Mouse (Mus musculus) left cerebral cortex, adult 11 months (tissue): ENCODE results near the gene Vps4b.
"Not testable (repeated sequence)": the region's sequence is repeated elsewhere in the genome, so short reads cannot be mapped to it uniquely, and the experiment has no call there.

ENCODE experiments used
- DNase-seq: peaks from one replicate; pipeline ENCODE4 v3.0.0; 2022; ENCODE audit warnings: low spot score

Gene Vps4b

DNA sequence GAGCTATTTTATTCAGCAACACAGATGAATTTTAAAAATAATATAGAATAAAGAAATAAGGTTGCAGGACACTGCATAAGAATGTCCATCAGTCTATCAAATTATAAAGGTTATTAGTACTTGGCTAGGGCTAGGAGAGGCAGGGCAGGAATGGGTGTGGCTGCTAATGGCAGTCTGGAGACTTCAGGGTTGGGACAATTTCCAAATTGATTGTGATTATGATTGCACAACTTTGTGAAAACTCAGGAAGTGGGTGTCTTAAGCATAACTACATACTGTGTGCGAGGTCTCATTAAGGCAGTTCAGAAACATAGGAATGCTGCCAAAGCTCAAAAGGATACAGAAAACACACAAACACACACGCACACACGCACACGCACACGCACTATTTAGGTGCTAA is 44.5 kb downstream of the Vps4b start:
- DNase-seq = no peak

DNA sequence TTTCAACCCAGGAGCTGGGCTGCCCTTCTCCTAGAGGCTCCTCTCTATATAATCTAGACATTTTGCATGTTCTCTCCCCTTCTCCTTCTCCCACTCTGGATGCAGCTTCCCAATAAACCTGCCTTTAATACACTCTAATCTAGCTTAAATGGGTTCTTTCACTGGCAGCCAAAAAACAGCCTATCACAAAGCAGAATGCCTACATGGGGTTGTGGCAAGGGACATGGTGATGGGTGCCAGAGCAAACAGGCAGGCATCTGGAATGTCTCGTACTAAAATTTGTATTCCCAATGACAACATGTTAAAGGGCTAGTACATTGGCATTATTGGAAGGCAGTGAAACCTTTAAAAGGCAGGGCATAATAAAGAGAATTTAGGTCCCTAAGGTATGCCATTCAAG is 45.9 kb downstream of the Vps4b start:
- DNase-seq = no peak

DNA sequence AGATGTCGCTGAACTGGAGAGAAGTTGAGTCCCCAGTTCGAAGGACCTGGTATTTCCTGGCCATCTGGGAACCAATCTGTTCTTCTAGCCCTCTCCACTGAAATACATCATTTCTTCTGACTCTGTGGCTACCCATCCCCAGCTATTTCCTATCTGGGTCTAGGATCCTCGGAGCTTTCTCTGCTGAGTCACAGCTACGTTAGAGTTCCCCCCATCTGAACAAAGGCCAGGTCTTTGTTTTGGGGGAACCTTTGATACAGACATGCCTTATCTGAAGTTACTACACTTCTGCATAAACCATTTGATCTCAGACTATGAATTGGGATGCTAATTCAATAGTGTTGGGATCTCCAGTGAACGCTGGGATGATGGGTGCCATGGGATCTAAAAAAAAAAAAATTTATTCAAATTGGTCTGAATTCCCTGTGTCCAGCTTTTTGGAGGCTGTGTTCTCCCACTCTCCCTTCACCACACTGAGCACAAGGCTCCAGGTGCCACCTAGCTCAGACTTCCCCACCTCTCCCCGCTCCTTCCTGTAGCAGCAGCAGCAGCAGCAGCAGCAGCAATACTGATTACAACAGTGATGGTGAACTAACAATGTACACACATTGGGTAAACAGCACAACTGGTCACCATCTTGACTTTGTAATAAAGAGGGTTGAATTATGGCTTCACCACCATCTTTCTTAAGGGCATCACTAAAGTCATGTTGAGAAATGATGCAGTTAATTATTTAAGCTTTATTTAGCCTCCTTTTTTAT is 47.8 kb downstream of the Vps4b start:
- no peak for DNase-seq

DNA sequence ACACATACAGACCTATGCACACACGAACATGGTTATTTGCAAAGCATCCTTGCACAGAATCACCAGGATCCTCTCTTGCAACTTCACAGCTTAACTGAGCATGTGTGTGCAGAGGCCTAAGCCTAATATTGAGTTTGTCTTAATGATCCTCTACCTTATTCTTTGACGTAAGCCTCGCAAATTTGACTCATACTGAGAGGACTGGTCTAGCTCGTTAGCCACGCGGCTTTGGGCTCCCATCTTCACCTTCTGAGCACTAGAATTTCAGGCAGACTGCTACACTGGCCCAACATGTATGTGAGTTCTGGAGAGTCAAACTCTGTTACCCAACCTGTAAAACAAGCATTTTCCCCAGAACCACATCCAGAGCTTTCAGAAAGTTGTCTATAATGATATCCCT is 53.5 kb downstream of the Vps4b start:
- DNase-seq = no peak

DNA sequence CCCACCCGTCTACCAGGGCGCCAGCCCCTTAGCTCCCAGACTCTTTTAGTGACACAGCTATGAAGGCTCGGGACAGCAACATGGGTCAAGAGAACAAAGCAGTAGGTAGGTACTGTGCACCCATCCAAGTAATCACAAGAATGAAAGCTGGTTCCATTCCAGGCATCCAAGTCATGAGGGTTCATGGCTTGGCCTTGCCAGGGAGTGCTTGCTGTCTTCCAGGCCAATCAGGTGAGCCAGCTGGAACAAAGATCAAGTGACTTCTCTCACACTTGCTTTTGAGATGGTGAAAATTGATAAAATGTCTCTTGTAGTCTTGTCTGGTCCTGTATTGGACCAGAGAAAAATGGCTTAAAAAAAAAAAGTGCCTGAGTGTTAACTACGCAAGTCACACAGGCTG is 55.8 kb downstream of the Vps4b start:
- DNase-seq = no peak

DNA sequence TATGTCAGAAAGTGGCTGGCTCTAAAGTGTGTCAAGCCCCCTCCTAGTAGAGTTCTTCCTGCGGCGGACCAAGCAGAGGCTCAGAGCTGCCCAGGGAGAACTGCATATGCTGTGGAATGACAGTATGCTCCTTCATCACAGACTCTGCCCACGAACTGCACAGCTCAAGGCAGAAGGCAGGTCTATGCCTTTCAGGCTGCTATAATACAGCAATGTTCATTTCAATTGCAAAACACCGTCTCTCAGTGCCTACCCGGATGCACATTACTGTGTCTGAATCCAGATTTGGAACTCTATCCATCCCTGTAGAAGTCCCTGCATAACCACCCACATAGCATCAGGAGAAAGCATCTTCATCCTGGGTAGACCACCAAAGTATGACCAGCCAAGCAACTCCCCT is 56.7 kb downstream of the Vps4b start:
- no peak for DNase-seq

DNA sequence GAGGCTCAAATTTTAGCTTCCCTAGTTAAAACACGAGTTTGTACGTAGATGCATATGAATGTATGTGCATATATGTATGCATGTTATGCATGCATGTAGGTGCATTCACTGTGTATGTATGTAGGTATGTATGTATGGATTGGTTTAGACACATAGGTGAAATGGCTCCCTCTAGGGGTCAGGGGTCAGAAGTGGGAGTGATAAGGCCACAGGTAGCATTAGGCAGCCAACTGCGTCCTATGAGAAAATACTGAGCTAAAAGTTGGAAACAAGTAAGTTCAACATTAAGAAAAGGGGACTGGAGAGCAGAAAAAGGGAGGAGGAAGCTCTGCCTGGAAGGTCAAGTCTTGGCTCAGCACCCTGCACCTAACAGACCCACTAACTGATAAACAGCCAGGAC is 58.4 kb downstream of the Vps4b start:
- DNase-seq = no peak

DNA sequence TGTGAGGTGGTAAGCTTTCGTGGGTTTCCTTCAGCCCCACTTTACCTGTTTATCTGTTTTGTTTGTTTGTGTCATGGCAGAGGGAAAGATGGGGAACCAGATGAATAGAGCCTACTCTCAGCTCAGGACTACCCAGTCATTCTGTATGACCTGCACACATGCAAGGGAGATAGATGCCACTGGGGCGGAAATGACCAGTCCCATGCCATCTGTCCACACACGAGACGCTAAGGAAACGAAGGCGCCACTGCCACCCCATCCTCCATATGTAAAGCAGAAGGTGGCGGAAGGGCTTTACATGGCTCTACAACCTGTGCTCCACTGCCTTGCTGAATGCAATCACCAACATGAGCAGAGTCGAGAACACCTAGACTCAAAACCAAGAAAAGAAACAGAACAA is 60.3 kb downstream of the Vps4b start:
- DNase-seq = no peak

DNA sequence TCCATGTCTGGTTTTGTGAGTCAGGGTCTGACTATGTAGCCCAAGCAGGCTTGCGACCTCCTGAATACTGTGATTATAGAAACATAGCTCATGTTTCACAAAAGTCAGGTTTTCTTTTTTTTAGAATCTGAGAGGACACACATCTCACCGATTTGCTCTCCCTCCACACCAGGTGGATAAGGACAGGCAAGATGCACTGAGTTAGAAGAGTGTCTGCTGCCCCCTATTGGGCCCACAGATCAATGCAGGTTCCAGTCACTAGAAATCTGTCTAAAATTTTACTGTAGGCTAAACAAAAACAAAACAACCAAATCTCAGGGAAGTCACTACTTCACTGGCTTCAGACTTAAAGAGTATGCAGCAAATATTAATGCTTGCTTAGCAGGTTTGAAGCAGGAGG is 60.9 kb downstream of the Vps4b start:
- DNase-seq = no peak

DNA sequence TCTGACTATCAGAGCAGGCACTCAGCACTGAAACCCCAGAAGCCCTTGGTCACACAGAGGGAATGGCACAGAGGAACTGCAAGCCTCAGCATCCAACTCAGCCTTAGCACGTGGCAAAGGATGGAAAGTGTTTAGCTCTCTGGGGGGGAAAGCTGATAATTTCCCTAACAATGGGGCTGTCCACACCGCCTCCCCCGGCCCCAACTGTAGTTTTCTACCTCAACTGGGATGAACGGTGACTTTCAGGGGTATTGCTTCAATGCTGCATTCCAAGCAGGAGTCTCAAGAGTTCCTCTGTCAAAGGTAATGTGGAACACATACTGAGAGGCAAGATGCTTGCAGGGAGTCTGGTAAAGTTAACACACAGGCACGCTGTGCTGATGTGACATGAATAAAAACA is 74.5 kb downstream of the Vps4b start:
- DNase-seq = no peak

DNA sequence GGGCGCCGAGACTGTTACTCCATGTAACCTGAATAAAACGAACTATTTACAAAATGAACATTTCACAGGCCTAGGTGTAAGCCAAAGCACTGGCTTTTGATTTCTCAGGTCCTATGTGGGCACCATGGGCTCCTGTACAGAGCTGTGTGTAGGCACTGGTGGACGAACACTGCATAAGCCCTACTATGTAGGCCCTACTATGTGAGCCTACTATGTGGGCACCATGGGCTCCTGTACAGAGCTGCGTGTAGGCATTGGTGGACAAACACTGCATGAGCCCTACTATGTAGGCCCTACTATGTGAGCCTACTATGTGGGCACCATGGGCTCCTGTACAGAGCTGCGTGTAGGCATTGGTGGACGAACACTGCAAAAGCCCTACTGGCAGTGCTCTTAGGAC is 78.8 kb downstream of the Vps4b start:
- DNase-seq = not testable (repeated sequence)

DNA sequence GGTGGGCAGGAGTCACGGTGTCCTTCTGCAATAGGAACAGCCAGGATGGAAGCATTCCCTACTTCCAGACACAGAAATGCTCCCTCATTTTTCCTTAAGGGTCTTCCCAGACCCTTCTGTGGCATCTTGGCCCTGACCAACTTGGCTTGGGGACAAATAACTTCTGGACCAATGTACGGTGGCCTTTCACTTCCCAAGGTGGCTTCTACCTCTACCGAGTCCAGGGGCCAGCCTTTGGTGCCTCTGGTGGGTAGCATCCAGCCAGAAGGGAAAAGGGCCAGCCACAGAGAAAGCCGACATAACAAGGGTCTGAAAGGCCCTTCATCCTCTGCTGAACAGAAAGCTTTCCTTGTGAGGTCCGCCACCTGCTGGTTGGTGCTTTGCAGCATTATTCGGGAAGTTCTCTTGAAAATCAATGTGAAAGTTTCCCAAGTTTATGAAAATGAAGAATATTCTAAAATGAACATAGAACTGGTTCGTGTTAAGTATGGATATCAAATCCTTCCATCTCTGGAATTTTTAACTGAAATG is 79.4 kb downstream of the Vps4b start:
- peak; percentile 50 for DNase-seq

DNA sequence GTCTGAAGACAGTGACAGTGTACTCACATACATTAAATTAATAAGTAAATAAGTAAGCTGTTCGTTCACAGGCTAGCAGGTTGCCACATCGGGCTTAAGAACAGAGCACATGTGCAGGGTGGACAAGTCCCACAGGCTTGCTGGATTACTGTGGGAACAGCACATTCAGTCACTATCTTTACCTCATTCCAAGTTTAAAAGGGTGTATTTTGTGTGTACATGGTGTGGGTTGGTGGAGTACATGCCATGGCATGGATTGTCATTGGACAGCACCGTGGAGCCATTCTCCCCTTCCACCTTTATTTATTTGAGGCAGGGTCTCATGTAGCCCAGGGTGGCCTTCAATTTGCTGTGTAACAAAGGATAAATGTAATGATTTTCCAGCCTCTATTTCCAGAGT is 80.4 kb downstream of the Vps4b start:
- DNase-seq = no peak

DNA sequence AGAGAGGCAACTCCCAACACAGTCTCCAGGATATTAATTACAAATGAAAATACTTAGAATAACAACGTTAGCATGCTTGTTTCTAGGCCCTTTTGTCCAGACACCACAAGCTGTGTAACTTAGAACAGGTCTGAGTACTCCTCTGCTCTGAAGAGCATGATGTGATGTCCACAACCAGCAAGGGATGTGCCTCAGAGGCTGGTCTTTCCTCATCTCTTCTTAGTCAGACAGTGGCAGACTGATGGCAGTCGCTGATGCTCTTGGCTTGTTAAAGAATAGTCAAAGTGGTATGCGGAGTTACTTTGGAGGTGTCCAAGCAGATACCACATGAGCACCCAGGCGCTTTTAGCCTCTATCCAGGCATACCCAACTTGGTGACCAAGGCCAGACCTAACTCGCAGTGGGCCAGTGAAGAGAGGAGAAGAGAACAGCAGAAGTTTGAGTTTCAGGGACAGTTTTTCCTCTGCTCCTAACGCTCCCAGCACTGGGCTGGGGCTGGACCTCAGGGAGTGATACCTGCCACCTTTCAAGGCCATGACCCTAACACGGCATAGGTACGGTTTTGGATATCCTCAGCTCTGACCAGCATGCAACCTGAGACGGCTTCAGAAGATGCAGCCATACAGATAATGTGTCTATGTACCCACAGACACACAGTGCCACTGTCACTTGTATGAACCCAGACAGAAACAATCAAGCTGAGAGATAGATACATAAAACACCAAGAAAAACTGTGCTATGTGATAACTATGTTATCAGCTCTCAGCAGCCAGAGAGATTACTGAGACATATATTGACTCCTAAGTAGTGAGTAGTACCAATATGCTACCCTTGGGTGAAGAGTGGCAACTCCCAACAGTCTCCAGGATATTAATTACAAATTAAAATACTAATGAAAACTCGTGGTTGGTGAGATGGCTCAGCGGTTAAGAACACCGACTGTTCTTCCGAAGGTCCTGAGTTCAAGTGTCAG is 81.1 kb downstream of the Vps4b start:
- DNase-seq = no peak

DNA sequence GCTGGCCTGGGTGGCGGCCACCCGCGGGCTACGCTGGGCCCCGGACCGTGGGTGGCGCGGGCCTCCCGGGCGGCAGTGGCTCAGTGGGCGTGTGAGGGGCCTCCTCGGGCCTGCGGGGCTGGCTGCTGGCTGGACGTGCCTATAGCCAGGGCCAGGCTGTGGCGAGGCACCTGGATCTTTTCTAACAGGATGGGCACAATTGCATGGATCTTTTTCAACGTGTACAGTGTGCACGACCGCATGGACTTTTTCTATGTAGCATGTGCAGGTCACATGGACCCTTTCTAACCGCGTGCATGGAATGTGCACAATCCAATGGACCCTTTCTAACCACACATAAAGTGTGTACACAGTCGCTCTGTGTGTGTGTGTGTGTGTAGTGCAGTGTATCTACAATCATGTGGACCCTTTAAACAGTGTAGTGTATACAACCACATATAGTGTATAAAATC is 82.0 kb downstream of the Vps4b start:
- no peak for DNase-seq
